Mouse (Mus musculus): ENCODE measurements at regions not wholly inside any gene's neighbourhood (a gene's known extent, or its start where the extent isn't known, plus 50 kb on each side); places are given as distances from the start of the nearest gene placed in this dataset.
A peak's percentile ranks its signal among the peaks of the same experiment; 100 is the strongest.

GRCm38 (mm10) chr15:27378601-27379094, 87.8 kb upstream of the Ank start:
- DNase-seq (ENCODE audit: low spot score) (no peak), ATAC-seq (ENCODE audit: insufficient read depth, low read depth) (no peak)
- no peaks in the 10 kb centered on the region for H3K36me3 ChIP-seq (replicated peaks; ENCODE audit: control insufficient read depth, insufficient read depth, low read length)
- H3K27me3 ChIP-seq (ENCODE audit: control insufficient read depth, insufficient read depth, low read length), result no peaks in the 10 kb centered on the region
- no peaks in the 10 kb centered on the region for H3K9me3 ChIP-seq (replicated peaks; ENCODE audit: control insufficient read depth, low read length)
- TF ChIP-seq EP300 (IDR thresholded peaks at IDR 0.05; ENCODE audit: low read depth), result no peak
- no peak for TF ChIP-seq CTCF (IDR thresholded peaks at IDR 0.05; ENCODE audit: low read depth)
- no peak overlapping the region for H3K9ac ChIP-seq (replicated peaks; ENCODE audit: low read depth, low read length)
- no peak overlapping the region for H3K27ac ChIP-seq (ENCODE audit: low read depth)
- no peaks in the 10 kb centered on the region for H3K4me1 ChIP-seq (ENCODE audit: control insufficient read depth, insufficient read depth)
- no peak overlapping the region for H3K4me2 ChIP-seq (ENCODE audit: low read depth, low read length)
- H3K4me3 ChIP-seq (ENCODE audit: low read depth, low read length), result no peak overlapping the region
- 64% methylated on average over 3 of the region's 3 CpGs for WGBS

- Histone ChIP-seq H3K9ac (replicated peaks; ENCODE audit: low read depth, low read length) (no peak overlapping the region), H3K9me3 (replicated peaks; ENCODE audit: control insufficient read depth, low read length) (no peaks in the 10 kb centered on the region), H3K27me3 (ENCODE audit: control insufficient read depth, insufficient read depth, low read length) (no peaks in the 10 kb centered on the region), H3K36me3 (replicated peaks; ENCODE audit: control insufficient read depth, insufficient read depth, low read length) (no peaks in the 10 kb centered on the region), H3K4me3 (ENCODE audit: low read depth, low read length) (no peak overlapping the region), H3K4me1 (ENCODE audit: control insufficient read depth, insufficient read depth) (no peaks in the 10 kb centered on the region), H3K27ac (ENCODE audit: low read depth) (no peak overlapping the region), H3K4me2 (ENCODE audit: low read depth, low read length) (no peak overlapping the region)
- DNase-seq (ENCODE audit: low spot score), result no peak
- no peak for ATAC-seq (ENCODE audit: insufficient read depth, low read depth)
- TF ChIP-seq EP300 (IDR thresholded peaks at IDR 0.05; ENCODE audit: low read depth), result no peak
- TF ChIP-seq CTCF (IDR thresholded peaks at IDR 0.05; ENCODE audit: low read depth), result no peak
- 77% methylated on average over 4 of the region's 4 CpGs for WGBS
These were observed 86.0 kb upstream of the Ank start for GRCm38 (mm10) chr15:27380436-27380945.

GRCm38 (mm10) chr15:27381565-27381964, 84.9 kb upstream of the Ank start:
- no peaks in the 10 kb centered on the region for H3K4me1 ChIP-seq (ENCODE audit: control insufficient read depth, insufficient read depth)
- H3K27ac ChIP-seq (ENCODE audit: low read depth), result no peak overlapping the region
- TF ChIP-seq EP300 (IDR thresholded peaks at IDR 0.05; ENCODE audit: low read depth) (no peak), CTCF (IDR thresholded peaks at IDR 0.05; ENCODE audit: low read depth) (no peak)
- no peak overlapping the region for H3K4me3 ChIP-seq (ENCODE audit: low read depth, low read length)
- no peak overlapping the region for H3K9ac ChIP-seq (replicated peaks; ENCODE audit: low read depth, low read length)
- H3K9me3 ChIP-seq (replicated peaks; ENCODE audit: control insufficient read depth, low read length), result no peaks in the 10 kb centered on the region
- H3K36me3 ChIP-seq (replicated peaks; ENCODE audit: control insufficient read depth, insufficient read depth, low read length), result no peaks in the 10 kb centered on the region
- 64% methylated on average over 2 of the region's 2 CpGs for WGBS
- no peaks in the 10 kb centered on the region for H3K27me3 ChIP-seq (ENCODE audit: control insufficient read depth, insufficient read depth, low read length)
- H3K4me2 ChIP-seq (ENCODE audit: low read depth, low read length), result no peak overlapping the region
- no peak for ATAC-seq (ENCODE audit: insufficient read depth, low read depth)
- DNase-seq (ENCODE audit: low spot score), result no peak

GRCm38 (mm10) chr15:27390567-27390966, 75.9 kb upstream of the Ank start:
- H3K27ac ChIP-seq (ENCODE audit: low read depth), result no peak overlapping the region
- WGBS, result 90% methylated on average over 2 of the region's 2 CpGs
- ATAC-seq (ENCODE audit: insufficient read depth, low read depth), result no peak

DNA sequence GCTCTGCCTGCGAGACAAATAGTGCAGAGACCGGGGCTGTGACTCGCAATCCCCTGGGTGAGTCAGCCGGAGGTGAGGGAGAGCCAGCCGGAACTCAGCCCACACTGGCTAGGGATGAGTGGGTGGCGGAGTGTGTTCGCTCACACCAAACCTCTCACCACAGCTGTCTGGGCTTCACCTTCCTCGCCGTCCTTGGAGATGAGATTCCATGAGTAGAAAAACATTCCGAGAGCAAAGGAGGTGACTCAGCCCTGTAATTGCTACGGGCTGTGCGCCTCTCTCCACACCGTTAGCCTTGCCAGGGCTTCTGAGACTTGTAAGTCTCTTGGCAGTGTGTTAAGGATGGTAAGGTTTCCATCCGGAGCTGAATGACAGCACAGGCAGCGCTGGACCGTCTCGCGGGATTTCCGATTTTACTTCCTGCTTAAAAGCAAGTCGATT, 60.7 kb upstream of the Ank start:
- WGBS, result 53% methylated on average over 20 of the region's 20 CpGs
- H3K36me3 ChIP-seq (replicated peaks; ENCODE audit: control insufficient read depth, insufficient read depth, low read length), result no peaks in the 10 kb centered on the region
- no peaks in the 10 kb centered on the region for H3K4me1 ChIP-seq (ENCODE audit: control insufficient read depth, insufficient read depth)
- ATAC-seq (ENCODE audit: insufficient read depth, low read depth) (peak; percentile 66), DNase-seq (ENCODE audit: low spot score) (peak; percentile 14)
- peak overlapping the region; percentile 16 for H3K4me3 ChIP-seq (ENCODE audit: low read depth, low read length)
- H3K9me3 ChIP-seq (replicated peaks; ENCODE audit: control insufficient read depth, low read length), result no peaks in the 10 kb centered on the region
- TF ChIP-seq EP300 (IDR thresholded peaks at IDR 0.05; ENCODE audit: low read depth), result no peak
- TF ChIP-seq CTCF (IDR thresholded peaks at IDR 0.05; ENCODE audit: low read depth), result no peak
- peak overlapping the region; percentile 42 for H3K4me2 ChIP-seq (ENCODE audit: low read depth, low read length)
- H3K27ac ChIP-seq (ENCODE audit: low read depth), result no peak overlapping the region
- H3K9ac ChIP-seq (replicated peaks; ENCODE audit: low read depth, low read length), result no peak overlapping the region
- no peaks in the 10 kb centered on the region for H3K27me3 ChIP-seq (ENCODE audit: control insufficient read depth, insufficient read depth, low read length)

More at GRCm38 (mm10) chr15:27390567-27390966, 75.9 kb upstream of the Ank start:
- Histone ChIP-seq H3K9ac (replicated peaks; ENCODE audit: low read depth, low read length) (no peak overlapping the region), H3K4me3 (ENCODE audit: low read depth, low read length) (no peak overlapping the region), H3K4me2 (ENCODE audit: low read depth, low read length) (no peak overlapping the region), H3K27me3 (ENCODE audit: control insufficient read depth, insufficient read depth, low read length) (no peaks in the 10 kb centered on the region), H3K4me1 (ENCODE audit: control insufficient read depth, insufficient read depth) (no peaks in the 10 kb centered on the region), H3K9me3 (replicated peaks; ENCODE audit: control insufficient read depth, low read length) (no peaks in the 10 kb centered on the region), H3K36me3 (replicated peaks; ENCODE audit: control insufficient read depth, insufficient read depth, low read length) (no peaks in the 10 kb centered on the region)
- no peak for DNase-seq (ENCODE audit: low spot score)
- TF ChIP-seq EP300 (IDR thresholded peaks at IDR 0.05; ENCODE audit: low read depth), result no peak
- TF ChIP-seq CTCF (IDR thresholded peaks at IDR 0.05; ENCODE audit: low read depth), result no peak

- TF ChIP-seq EP300 (IDR thresholded peaks at IDR 0.05; ENCODE audit: low read depth) (no peak), CTCF (IDR thresholded peaks at IDR 0.05; ENCODE audit: low read depth) (no peak)
- no peak for ATAC-seq (ENCODE audit: insufficient read depth, low read depth)
- WGBS, result 81% methylated on average over 8 of the region's 8 CpGs
- Histone ChIP-seq H3K4me2 (ENCODE audit: low read depth, low read length) (no peak overlapping the region), H3K36me3 (replicated peaks; ENCODE audit: control insufficient read depth, insufficient read depth, low read length) (no peaks in the 10 kb centered on the region), H3K9me3 (replicated peaks; ENCODE audit: control insufficient read depth, low read length) (no peaks in the 10 kb centered on the region), H3K9ac (replicated peaks; ENCODE audit: low read depth, low read length) (no peak overlapping the region), H3K4me1 (ENCODE audit: control insufficient read depth, insufficient read depth) (no peaks in the 10 kb centered on the region), H3K27me3 (ENCODE audit: control insufficient read depth, insufficient read depth, low read length) (no peaks in the 10 kb centered on the region), H3K4me3 (ENCODE audit: low read depth, low read length) (no peak overlapping the region), H3K27ac (ENCODE audit: low read depth) (no peak overlapping the region)
- no peak for DNase-seq (ENCODE audit: low spot score)
These were observed 56.6 kb upstream of the Ank start for GRCm38 (mm10) chr15:27409856-27410255.

Measured in heart, postnatal 0 days (tissue).